Mouse (Mus musculus) hindbrain, embryonic 15.5 days (tissue): ENCODE data around the gene Rft1. TPM values are rescaled to one million over a fixed set of nuclear protein-coding genes. Genes with fewer than 3 reads are reported as not detected.

Experiments
- ATAC-seq: fragments of 200-750 bp; cut with Nextera tagmentation; 2 replicates; pipeline ENCODE4 v1.8.0; 2017; ENCODE audit warnings: low read depth, moderate number of reproducible peaks, moderate TSS enrichment; ENCODE audit not compliant: low FRiP score
- H3K27ac ChIP-seq: fragments of 300-500 bp; sonication (generic); replicated peaks from 2 replicates; pipeline ENCODE4 v1.5.1; 2015; ENCODE audit warnings: mild to moderate bottlenecking, inconsistent platforms
- H3K27me3 ChIP-seq: fragments of 300-500 bp; sonication (generic); 2 replicates; pipeline ENCODE4 v1.6.1; 2015; ENCODE audit warnings: control low read depth, inconsistent platforms
- H3K36me3 ChIP-seq: fragments of 300-500 bp; sonication (generic); 2 replicates; pipeline ENCODE4 v1.6.1; 2015; ENCODE audit warnings: control low read depth, inconsistent platforms
- H3K4me1 ChIP-seq: fragments of 300-500 bp; sonication (generic); replicated peaks from 2 replicates; pipeline ENCODE4 v1.6.1; 2015; ENCODE audit warnings: control low read depth, inconsistent platforms
- H3K4me2 ChIP-seq: fragments of 300-500 bp; sonication (generic); 2 replicates; pipeline ENCODE4 v1.6.1; 2015; ENCODE audit warnings: moderate library complexity, mild to moderate bottlenecking, inconsistent platforms
- H3K4me3 ChIP-seq: fragments of 300-500 bp; sonication (generic); 2 replicates; pipeline ENCODE4 v1.5.1; 2015; ENCODE audit warnings: mild to moderate bottlenecking, inconsistent platforms
- H3K9ac ChIP-seq: fragments of 300-500 bp; sonication (generic); 2 replicates; pipeline ENCODE4 v1.6.1; 2015; ENCODE audit warnings: inconsistent platforms
- H3K9me3 ChIP-seq: fragments of 300-500 bp; sonication (generic); 2 replicates; pipeline ENCODE4 v1.6.1; 2016; ENCODE audit warnings: control low read depth, inconsistent platforms
- WGBS: fragments of 180-500 bp; shearing (Covaris S2); methylation state at CpG from one replicate; pipeline ENCODE4 v1.1.7; 2015; 5-methylcytosine and 5-hydroxymethylcytosine counted together
- polyA plus RNA-seq: library from polyadenylated mRNA; unstranded; fragments of >200 nt; fragmentation: Nextera tagmentation; extraction: Ambion mirVana; gene quantifications from 2 replicates; pipeline ENCODE4 v1.2.1, GENCODE M21; 2015

Rft1 gene
- polyA plus RNA-seq, 1 experiment from 2014 or later, result 8.0 TPM

DNA sequence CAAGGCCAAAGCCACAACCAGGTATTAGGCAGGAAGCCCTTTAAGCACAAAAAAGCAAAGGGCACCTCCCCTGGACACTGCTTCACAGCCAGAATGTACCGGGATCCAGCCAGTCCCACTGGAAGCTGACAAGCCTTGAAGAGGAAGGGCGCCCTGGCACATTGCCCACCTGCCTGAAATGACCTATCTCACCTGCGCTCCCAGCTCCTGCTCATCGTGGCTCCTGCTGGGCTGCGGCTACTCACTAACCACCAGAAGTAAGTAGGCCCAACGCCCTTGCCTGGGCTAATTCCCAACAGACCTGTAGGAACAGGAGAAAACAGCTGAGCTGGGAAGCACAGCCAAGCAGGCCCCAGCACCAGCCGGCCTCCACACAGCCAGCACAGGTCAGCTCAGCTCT is 32.0 kb upstream of the Rft1 start:
- no peak overlapping the region for H3K9ac ChIP-seq
- H3K4me1 ChIP-seq, result peaks cover 20% of the 10 kb centered on the region
- H3K36me3 ChIP-seq, result no peaks in the 10 kb centered on the region
- ATAC-seq, result no peak
- H3K4me3 ChIP-seq, result no peak overlapping the region
- WGBS, result 76% methylated on average over 7 of the region's 7 CpGs
- H3K27ac ChIP-seq, result no peak overlapping the region
- H3K4me2 ChIP-seq, result no peak overlapping the region
- H3K9me3 ChIP-seq, result no peaks in the 10 kb centered on the region
- H3K27me3 ChIP-seq, result peaks cover 6% of the 10 kb centered on the region; the same call in 1 of the 2 replicates

DNA sequence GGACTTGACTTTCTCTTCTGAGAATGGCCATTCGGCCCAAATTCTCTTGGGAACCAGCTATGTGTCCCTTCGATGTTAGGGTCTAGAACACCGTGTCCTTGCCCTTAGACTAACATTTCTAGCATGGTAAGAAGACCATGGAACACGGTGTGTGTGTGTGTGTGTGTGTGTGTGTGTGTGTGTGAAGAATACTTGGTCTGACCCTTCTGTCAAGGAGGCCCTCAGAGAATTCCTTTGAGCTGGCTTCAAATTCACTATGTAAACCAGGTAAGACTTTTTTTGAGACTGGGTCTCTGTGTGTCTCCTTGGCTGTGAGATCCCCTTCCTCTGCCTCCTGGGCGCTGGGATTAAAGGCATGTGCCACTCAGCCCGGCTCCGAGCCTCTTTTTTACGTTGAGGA is 31.6 kb upstream of the Rft1 start:
- H3K4me2 ChIP-seq, result no peak overlapping the region
- H3K36me3 ChIP-seq, result no peaks in the 10 kb centered on the region
- H3K27me3 ChIP-seq, result peaks cover 8% of the 10 kb centered on the region; the same call in 1 of the 2 replicates
- H3K27ac ChIP-seq, result no peak overlapping the region
- H3K9me3 ChIP-seq, result no peaks in the 10 kb centered on the region
- H3K4me1 ChIP-seq, result peaks cover 20% of the 10 kb centered on the region
- H3K9ac ChIP-seq, result no peak overlapping the region
- no peak overlapping the region for H3K4me3 ChIP-seq
- WGBS, result 93% methylated on average over 8 of the region's 8 CpGs
- no peak for ATAC-seq

DNA sequence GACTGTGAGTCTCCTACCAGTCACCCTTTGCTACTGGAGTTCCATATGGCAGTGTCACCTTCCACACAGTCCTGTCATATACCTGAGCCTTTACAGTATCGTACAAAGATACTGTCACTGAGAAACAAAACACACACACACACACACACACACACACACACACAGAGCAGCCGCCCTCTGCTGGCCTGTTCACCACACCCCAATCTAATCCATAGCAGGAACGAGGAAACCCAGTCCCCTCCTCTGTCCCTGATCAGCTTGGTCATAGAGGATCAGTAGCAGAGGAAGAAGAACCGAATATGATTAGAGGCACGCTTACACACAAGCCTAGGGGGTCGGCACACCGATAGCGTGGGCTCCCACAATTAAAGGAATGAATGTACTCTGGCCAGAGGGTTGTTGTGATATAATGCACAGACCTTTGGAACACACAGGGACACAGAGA is 29.9 kb upstream of the Rft1 start:
- Histone ChIP-seq H3K27me3 (peaks cover 9% of the 10 kb centered on the region; the same call in 1 of the 2 replicates), H3K4me2 (peak overlapping the region; percentile 72), H3K36me3 (no peaks in the 10 kb centered on the region), H3K27ac (no peak overlapping the region), H3K9me3 (no peaks in the 10 kb centered on the region), H3K4me1 (peaks cover 20% of the 10 kb centered on the region), H3K4me3 (peak overlapping the region; percentile 51), H3K9ac (no peak overlapping the region)
- no peak for ATAC-seq
- WGBS, result 58% methylated on average over 8 of the region's 8 CpGs

DNA sequence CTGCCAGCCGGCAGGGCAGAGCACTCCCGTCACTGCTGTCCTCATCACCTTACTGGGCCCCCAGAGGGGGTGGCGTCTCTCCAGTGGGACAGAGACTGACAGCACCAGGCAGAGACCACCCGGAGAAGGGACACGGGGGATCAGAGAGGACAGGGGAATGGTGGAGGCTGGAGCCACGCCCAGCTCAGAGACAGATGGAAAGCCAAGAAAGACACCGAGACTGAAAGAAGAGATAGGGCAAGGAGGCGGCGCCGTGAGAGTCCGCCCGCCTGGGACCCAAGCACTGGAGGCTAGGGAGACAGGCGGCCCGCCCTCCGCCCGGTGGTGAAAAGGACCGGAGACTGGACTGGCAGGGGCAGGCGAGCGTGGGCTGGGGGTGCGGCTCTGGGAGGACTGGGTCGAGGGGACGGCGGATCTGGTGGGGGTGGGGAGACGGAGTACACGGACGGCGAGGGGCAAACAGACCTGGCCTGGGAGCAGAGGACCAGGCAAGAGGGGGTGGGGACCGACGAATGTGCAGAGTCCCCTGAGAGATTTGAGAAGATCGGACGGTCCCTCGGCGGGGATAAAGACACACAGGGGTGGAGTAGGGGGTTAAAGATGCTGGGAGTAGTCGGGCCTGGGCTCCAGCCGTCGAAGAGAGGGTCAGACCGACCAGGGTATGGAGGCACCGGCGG is 28.9 kb upstream of the Rft1 start:
- peak overlapping the region; percentile 39 for H3K9ac ChIP-seq
- H3K36me3 ChIP-seq, result no peaks in the 10 kb centered on the region
- peaks cover 9% of the 10 kb centered on the region; the same call in 1 of the 2 replicates for H3K27me3 ChIP-seq
- under 1% methylated on average over 39 of the region's 39 CpGs for WGBS
- H3K4me3 ChIP-seq, result peak overlapping the region; percentile 51
- no peak overlapping the region for H3K27ac ChIP-seq
- peaks cover 20% of the 10 kb centered on the region for H3K4me1 ChIP-seq
- H3K9me3 ChIP-seq, result no peaks in the 10 kb centered on the region
- H3K4me2 ChIP-seq, result peak overlapping the region; percentile 72
- ATAC-seq, result peak; percentile 27; the same call in 1 of the 2 replicates

DNA sequence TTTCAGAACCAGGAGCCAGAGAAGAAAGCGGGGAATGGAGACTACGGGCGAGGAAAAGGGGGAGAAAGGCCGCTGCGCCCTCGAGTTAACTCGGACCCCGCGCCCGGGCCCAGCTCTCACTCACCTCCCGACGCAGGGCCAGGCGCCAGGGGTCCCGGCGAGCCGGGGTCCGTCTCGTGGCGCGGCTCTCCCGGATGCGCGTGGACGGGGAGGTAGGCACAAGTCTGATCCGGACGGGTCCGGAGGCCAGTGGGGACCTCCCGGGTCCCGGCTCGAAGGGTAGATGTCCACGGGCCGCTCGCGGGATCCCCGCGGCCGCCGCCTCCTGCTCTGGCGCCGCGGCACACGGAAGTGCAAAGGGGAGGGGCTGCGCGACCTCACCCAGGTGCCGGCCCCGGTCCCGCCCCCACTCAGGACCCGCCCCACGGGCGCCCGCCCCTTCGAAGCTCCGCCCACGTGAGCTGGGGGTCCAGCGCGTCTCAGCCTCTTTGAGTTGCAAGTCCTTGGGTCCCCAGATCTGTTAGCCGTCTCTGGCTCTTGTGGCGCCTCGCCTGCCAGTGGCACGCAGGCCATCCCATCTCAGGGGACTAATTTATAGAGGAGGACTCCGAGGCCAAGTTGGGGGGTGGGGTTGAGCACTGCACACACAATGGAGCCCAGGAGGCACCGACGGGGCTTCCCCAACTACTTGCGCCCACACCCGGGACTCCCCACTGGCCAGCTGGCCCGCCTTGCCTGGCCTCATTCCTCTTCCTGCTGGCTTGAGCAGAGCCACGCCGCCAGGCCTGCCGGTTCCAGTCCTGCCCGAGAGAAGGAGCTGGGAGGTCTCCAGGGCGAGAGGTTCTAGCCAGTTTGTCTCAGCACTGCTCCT is 28.1 kb upstream of the Rft1 start, which contains the start of gene Prkcd:
Prkcd (minus strand) TSS at position 355 of the 871 bp plus-strand sequence.
- Histone ChIP-seq H3K9ac (peak within 1 kb of the TSS; percentile 39), H3K9me3 (no peaks in the 10 kb centered on the region), H3K4me1 (peaks cover 20% of the 10 kb centered on the region), H3K27ac (no peak within 1 kb of the TSS), H3K27me3 (peaks cover 9% of the 10 kb centered on the region; the same call in 1 of the 2 replicates), H3K4me3 (peak within 1 kb of the TSS; percentile 51), H3K4me2 (peak within 1 kb of the TSS; percentile 72), H3K36me3 (no peaks in the 10 kb centered on the region)
- peak; percentile 52 for ATAC-seq
- WGBS, result under 1% methylated on average over 61 of the region's 71 CpGs

DNA sequence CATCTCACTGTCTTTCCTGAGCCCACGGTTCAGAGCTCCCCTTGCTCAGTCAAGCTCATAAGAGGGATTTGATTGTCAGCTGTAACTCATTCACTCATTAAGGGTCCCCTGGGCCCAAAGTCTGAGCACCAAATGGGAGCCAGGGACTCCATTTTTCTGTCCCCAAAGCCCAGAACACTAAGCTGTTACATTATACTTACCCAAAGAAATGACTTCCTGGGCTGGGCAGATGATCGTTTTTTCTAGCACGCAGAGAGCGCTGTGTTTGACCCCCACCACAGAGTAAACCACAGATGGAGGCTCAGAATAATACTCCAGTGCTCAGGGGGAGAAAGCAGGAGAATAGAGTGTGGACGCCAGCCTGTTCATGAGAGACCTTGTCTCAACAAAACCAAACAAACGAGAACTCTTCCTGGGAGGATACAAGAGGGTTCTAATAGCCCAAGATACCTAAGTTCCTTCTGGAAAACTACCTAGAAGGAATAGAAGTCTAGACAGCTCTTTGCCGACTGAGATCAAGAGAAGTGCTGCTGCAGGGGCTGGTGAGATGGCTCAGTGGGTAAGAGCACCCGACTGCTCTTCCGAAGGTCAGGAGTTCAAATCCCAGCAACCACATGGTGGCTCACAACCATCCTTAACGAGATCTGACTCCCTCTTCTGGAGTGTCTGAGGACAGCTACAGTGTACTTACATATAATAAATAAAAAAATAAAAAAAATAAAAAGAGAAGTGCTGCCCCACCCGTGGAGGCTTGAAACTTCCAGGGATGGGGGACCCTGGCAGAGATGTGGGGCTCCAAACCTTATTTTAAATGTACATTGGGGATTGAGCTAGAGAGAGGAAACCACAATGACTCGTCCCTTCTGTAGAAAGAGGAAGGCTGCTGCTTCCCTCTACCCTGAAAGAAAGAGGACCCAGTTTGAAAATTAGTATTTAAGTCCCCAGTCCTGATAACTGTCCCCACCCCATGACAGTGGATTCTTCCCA is 27.1 kb upstream of the Rft1 start:
- Histone ChIP-seq H3K9ac (no peak overlapping the region), H3K27ac (no peak overlapping the region), H3K27me3 (peaks cover 9% of the 10 kb centered on the region; the same call in 1 of the 2 replicates), H3K4me1 (peaks cover 20% of the 10 kb centered on the region), H3K9me3 (no peaks in the 10 kb centered on the region), H3K36me3 (no peaks in the 10 kb centered on the region), H3K4me2 (peak overlapping the region; percentile 72), H3K4me3 (peak overlapping the region; percentile 51; the same call in 1 of the 2 replicates)
- ATAC-seq, result no peak
- WGBS, result 49% methylated on average over 12 of the region's 12 CpGs

DNA sequence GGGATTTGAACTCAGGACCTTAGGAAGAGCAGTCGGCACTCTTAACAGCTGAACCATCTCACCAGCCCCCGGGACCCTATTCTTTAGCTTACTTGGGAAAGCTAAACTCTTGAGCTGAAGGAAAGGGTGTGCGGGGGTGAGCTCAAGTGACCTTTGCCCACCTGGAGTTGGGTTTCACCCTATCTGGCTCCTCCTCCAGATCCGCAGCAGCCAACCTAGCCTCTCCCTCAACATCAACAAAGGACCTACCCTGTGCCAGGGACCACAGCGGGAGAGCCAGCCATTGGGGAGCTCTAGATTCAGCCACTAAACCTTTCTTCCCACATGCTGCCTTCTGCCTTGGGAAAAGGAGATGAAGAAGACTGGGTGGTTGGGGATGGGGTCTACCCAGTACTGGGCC is 25.9 kb upstream of the Rft1 start:
- no peaks in the 10 kb centered on the region for H3K9me3 ChIP-seq
- no peak overlapping the region for H3K9ac ChIP-seq
- no peak overlapping the region for H3K4me3 ChIP-seq
- 89% methylated on average over 5 of the region's 5 CpGs for WGBS
- no peak overlapping the region for H3K27ac ChIP-seq
- H3K27me3 ChIP-seq, result peaks cover 9% of the 10 kb centered on the region; the same call in 1 of the 2 replicates
- H3K4me1 ChIP-seq, result peaks cover 20% of the 10 kb centered on the region
- no peak for ATAC-seq
- H3K4me2 ChIP-seq, result no peak overlapping the region
- no peaks in the 10 kb centered on the region for H3K36me3 ChIP-seq

DNA sequence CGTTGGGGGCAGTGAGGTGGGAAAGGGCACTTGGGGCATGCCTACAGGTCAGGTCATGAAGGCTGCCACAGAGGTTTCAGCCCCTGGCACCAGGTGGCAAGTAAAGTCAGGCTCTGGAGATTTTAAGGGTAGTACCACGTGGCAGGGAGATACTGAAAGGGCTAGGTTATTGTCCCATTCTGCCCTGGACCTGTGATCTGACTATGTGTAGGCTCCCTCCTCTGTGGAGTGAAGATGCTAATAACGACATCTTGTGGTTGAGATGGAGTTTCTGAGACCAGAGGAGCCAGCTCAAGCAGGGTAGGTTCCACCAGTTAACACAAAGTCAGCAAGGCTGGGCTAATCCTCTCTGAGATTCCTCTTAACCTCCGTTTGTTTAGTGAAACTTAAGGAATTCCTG is 24.3 kb upstream of the Rft1 start:
- H3K4me2 ChIP-seq, result no peak overlapping the region
- H3K4me1 ChIP-seq, result peaks cover 20% of the 10 kb centered on the region
- no peak overlapping the region for H3K4me3 ChIP-seq
- H3K9me3 ChIP-seq, result no peaks in the 10 kb centered on the region
- ATAC-seq, result no peak
- H3K27ac ChIP-seq, result no peak overlapping the region
- no peak overlapping the region for H3K9ac ChIP-seq
- WGBS, result 59% methylated on average over 4 of the region's 4 CpGs
- peaks cover 4% of the 10 kb centered on the region; the same call in 1 of the 2 replicates for H3K27me3 ChIP-seq
- no peaks in the 10 kb centered on the region for H3K36me3 ChIP-seq

DNA sequence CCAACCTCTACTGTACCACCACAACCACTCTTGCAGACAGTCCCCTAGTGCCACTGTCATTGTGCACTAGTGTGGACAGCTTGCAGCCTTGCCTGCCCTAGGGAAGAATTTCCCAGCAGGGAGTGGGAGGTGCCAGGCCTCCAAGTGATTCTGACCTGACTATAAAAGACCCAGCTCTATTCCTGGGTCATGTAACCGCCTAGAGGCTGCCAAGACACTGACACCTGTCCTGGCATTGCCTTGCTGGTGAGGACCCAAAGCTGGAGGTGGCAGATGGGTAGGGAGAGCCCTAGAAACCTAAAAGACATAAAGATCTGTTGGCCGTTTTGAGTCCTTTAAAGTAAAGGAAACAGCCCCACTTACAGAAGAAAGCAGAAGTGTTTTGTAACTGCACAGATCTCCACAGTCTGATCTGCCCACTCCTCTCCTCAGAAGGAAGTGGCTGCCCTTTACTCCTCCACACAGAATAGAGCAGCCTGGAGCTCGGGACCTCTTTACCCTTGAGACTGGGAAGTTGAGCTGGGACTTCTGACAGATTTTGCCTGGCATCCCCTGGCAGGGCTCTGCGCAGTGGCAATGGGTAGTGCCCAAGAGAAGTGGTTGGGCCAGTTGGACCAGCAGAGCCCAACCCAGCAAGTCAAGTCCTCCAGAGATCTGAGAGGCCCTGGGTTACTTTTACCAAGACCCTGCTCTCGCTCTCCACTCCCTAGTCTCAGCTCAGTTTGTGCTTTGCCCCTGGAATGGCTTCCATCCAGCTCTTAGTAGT is 23.2 kb upstream of the Rft1 start:
- H3K9me3 ChIP-seq, result no peaks in the 10 kb centered on the region
- ATAC-seq, result no peak
- peaks cover 10% of the 10 kb centered on the region for H3K4me1 ChIP-seq
- H3K9ac ChIP-seq, result no peak overlapping the region
- 72% methylated on average over 5 of the region's 5 CpGs for WGBS
- H3K27me3 ChIP-seq, result peaks cover 3% of the 10 kb centered on the region; the same call in 1 of the 2 replicates
- H3K36me3 ChIP-seq, result no peaks in the 10 kb centered on the region
- no peak overlapping the region for H3K4me2 ChIP-seq
- H3K4me3 ChIP-seq, result no peak overlapping the region
- no peak overlapping the region for H3K27ac ChIP-seq

DNA sequence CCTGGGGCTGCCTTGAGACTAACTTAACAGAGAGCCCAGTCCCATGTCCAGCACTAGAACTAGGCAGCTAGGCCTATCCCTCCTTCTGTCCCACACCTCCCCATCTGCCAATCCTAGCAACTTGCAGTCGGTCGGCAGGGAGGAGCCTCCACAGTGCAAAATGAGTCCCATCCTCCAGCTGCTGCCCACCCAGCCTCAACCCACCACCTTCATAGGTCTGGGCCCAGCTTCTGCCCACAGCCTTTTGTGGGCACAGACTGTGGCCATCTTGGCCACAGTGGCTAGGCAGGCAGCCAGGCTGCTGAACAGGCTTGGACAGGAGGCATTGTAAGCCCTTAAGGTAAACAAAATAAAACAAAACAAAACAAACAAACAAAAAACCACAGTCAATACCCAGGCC is 22.3 kb upstream of the Rft1 start:
- 42% methylated on average over 2 of the region's 2 CpGs for WGBS
- no peak overlapping the region for H3K27ac ChIP-seq
- ATAC-seq, result no peak
- H3K36me3 ChIP-seq, result no peaks in the 10 kb centered on the region
- no peak overlapping the region for H3K9ac ChIP-seq
- peaks cover 1% of the 10 kb centered on the region; the same call in 1 of the 2 replicates for H3K4me1 ChIP-seq
- no peak overlapping the region for H3K4me2 ChIP-seq
- H3K4me3 ChIP-seq, result no peak overlapping the region
- H3K27me3 ChIP-seq, result peaks cover 3% of the 10 kb centered on the region; the same call in 1 of the 2 replicates
- H3K9me3 ChIP-seq, result no peaks in the 10 kb centered on the region

DNA sequence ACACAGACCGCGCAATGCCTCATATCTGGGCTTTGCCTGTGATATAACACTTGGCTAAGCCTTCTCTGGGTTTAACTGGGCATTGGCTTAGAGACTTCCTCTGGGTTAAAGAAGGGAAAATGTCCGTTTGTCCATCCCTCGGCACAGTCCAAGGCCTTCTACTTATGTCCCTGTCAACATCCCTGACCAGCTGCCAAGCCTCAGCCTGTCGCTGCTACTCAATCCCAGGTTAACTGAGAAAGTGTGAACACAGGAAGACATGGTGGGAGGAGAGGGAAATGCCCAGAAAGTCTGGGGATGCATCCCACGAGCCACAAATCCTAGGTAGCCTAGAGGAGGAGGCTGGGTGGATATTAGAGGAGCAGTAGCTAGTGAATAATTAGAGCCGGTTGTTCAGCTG is 20.5 kb upstream of the Rft1 start:
- no peaks in the 10 kb centered on the region for H3K27me3 ChIP-seq
- no peaks in the 10 kb centered on the region for H3K9me3 ChIP-seq
- no peaks in the 10 kb centered on the region for H3K4me1 ChIP-seq
- no peak overlapping the region for H3K4me3 ChIP-seq
- H3K36me3 ChIP-seq, result no peaks in the 10 kb centered on the region
- no peak overlapping the region for H3K4me2 ChIP-seq
- WGBS, result 80% methylated on average over 7 of the region's 7 CpGs
- ATAC-seq, result no peak
- H3K9ac ChIP-seq, result no peak overlapping the region
- H3K27ac ChIP-seq, result no peak overlapping the region
